In genomic region chr2:147359716-147360115, GRCm38 (mm10) we compare ENCODE assay signal across 23 mouse cellular contexts. TPM values are rescaled to one million over a fixed set of nuclear protein-coding genes. Genes with fewer than 3 reads are reported as not detected.
DNase-seq lines count a peak whose midpoint lies in the region; ATAC-seq lines count a peak whose summit lies in the region.
"Had no signal": no experiment of that assay in that cellular context is flagged by ENCODE, and none has a peak within 500 bp of the region (broad histone marks: within the 10 kb centered on the region; RNA-seq: fewer than 3 reads in every experiment).

No protein-coding gene starts in this region.

- no peak for ATAC-seq in hindbrain, embryonic 11.5 days (ENCODE audit: low FRiP score)
- ATAC-seq in hindbrain, embryonic 12.5 days (ENCODE audit: low FRiP score): no peak
- no peak for ATAC-seq in neural tube, embryonic 15.5 days (ENCODE audit: low FRiP score)
- no peak for ATAC-seq in embryonic facial prominence, embryonic 13.5 days (ENCODE audit: insufficient number of reproducible peaks, insufficient read depth, low FRiP score, low TSS enrichment, low read depth)
- ATAC-seq: forebrain, embryonic 14.5 days; intestine, embryonic 15.5 days had no signal

- no peak overlapping the region for H3K4me3 ChIP-seq in hindbrain, embryonic 11.5 days (ENCODE audit: low read depth, low read length)
- H3K4me3 ChIP-seq in hindbrain, embryonic 12.5 days: no peak overlapping the region
- no peak overlapping the region for H3K4me3 ChIP-seq in neural tube, embryonic 15.5 days (replicated peaks)
- H3K4me3 ChIP-seq in embryonic facial prominence, embryonic 13.5 days: 0 out of 2 replicates have a peak overlapping the region, but pooled peaks have one; percentile 2
- H3K4me3 ChIP-seq: embryonic facial prominence, embryonic 15.5 days; erythroblast, embryonic 14.5 days; forebrain, embryonic 10.5 days; heart, embryonic 12.5 days; hindbrain, embryonic 13.5 days; intestine, embryonic 15.5 days had no signal

- H3K4me2 ChIP-seq in hindbrain, embryonic 11.5 days (replicated peaks; ENCODE audit: low read depth, low read length): no peak overlapping the region
- no peak overlapping the region for H3K4me2 ChIP-seq in hindbrain, embryonic 12.5 days (replicated peaks)
- no peak overlapping the region for H3K4me2 ChIP-seq in neural tube, embryonic 15.5 days
- peak overlapping the region; percentile 53; the same call in 1 of the 2 replicates for H3K4me2 ChIP-seq in embryonic facial prominence, embryonic 13.5 days
- H3K4me2 ChIP-seq: embryonic facial prominence, embryonic 15.5 days; heart, embryonic 12.5 days; hindbrain, embryonic 13.5 days; intestine, embryonic 15.5 days had no signal

- DNase-seq in hindbrain, embryonic 11.5 days (ENCODE audit: low spot score): peak; percentile 39
- peak; percentile 28 for DNase-seq in neural tube, embryonic 10.5 days (ENCODE audit: extremely low spot score, low spot score)
- DNase-seq in left cerebral cortex, adult 9 months (ENCODE audit: low spot score in 2 of 2): no peak
- no peak for DNase-seq in left cerebral cortex, postnatal 25 days (ENCODE audit: low spot score in 2 of 2)
- DNase-seq: adrenal gland, adult 2 months; adrenal gland, postnatal 25 days; cerebellum, adult 18-20 months; cerebellum, adult 9-11 months; cerebellum, postnatal 36 days; gastrocnemius, postnatal 36 days; heart, adult 18-20 months had no signal

- H3K9ac ChIP-seq in hindbrain, embryonic 11.5 days (ENCODE audit: low read depth, low read length): no peak overlapping the region
- H3K9ac ChIP-seq in hindbrain, embryonic 12.5 days: no peak overlapping the region
- H3K9ac ChIP-seq in neural tube, embryonic 15.5 days (replicated peaks): no peak overlapping the region
- H3K9ac ChIP-seq in embryonic facial prominence, embryonic 13.5 days: no peak overlapping the region
- H3K9ac ChIP-seq: embryonic facial prominence, embryonic 15.5 days; heart, embryonic 12.5 days; hindbrain, embryonic 13.5 days; intestine, embryonic 15.5 days had no signal

- no peaks in the 10 kb centered on the region for H3K4me1 ChIP-seq in hindbrain, embryonic 11.5 days (replicated peaks; ENCODE audit: control insufficient read depth, insufficient read depth, low read length)
- no peaks in the 10 kb centered on the region for H3K4me1 ChIP-seq in hindbrain, embryonic 12.5 days
- no peaks in the 10 kb centered on the region for H3K4me1 ChIP-seq in neural tube, embryonic 15.5 days
- H3K4me1 ChIP-seq in embryonic facial prominence, embryonic 13.5 days: peaks cover 13% of the 10 kb centered on the region
- H3K4me1 ChIP-seq: hindbrain, embryonic 13.5 days had no signal

- peaks cover 89% of the 10 kb centered on the region for H3K27me3 ChIP-seq in hindbrain, embryonic 11.5 days (ENCODE audit: control insufficient read depth, insufficient read depth, low read length)
- peaks cover 97% of the 10 kb centered on the region for H3K27me3 ChIP-seq in hindbrain, embryonic 12.5 days
- peaks cover 95% of the 10 kb centered on the region for H3K27me3 ChIP-seq in neural tube, embryonic 15.5 days (replicated peaks)
- H3K27me3 ChIP-seq in embryonic facial prominence, embryonic 13.5 days: peaks cover 94% of the 10 kb centered on the region

- H3K36me3 ChIP-seq in hindbrain, embryonic 11.5 days (ENCODE audit: control insufficient read depth, insufficient read depth, low read length): no peaks in the 10 kb centered on the region
- H3K36me3 ChIP-seq in hindbrain, embryonic 12.5 days: no peaks in the 10 kb centered on the region
- H3K36me3 ChIP-seq in neural tube, embryonic 15.5 days: no peaks in the 10 kb centered on the region
- H3K36me3 ChIP-seq in embryonic facial prominence, embryonic 13.5 days: no peaks in the 10 kb centered on the region
- H3K36me3 ChIP-seq: embryonic facial prominence, embryonic 15.5 days; forebrain, embryonic 10.5 days; heart, embryonic 12.5 days; hindbrain, embryonic 13.5 days; intestine, embryonic 15.5 days had no signal

- 1% methylated on average over 4 of the region's 4 CpGs for WGBS in hindbrain, embryonic 11.5 days
- WGBS in hindbrain, embryonic 12.5 days: under 1% methylated on average over 4 of the region's 4 CpGs
- under 1% methylated on average over 4 of the region's 4 CpGs for WGBS in neural tube, embryonic 15.5 days
- WGBS in embryonic facial prominence, embryonic 13.5 days: 1% methylated on average over 4 of the region's 4 CpGs

- intact Hi-C loops in left cerebral cortex, postnatal 25 days (cut with DNase I): loop anchor here (5.0 kb wide), 2 partner anchors 172 to 668 kb away; no protein-coding TSS in a partner anchor

- H3K9me3 ChIP-seq in hindbrain, embryonic 11.5 days (ENCODE audit: control insufficient read depth, low read length): no peaks in the 10 kb centered on the region
- no peaks in the 10 kb centered on the region for H3K9me3 ChIP-seq in hindbrain, embryonic 12.5 days (replicated peaks)
- H3K9me3 ChIP-seq in neural tube, embryonic 15.5 days (replicated peaks): no peaks in the 10 kb centered on the region
- no peaks in the 10 kb centered on the region for H3K9me3 ChIP-seq in embryonic facial prominence, embryonic 13.5 days
- H3K9me3 ChIP-seq: embryonic facial prominence, embryonic 15.5 days; forebrain, embryonic 10.5 days; heart, embryonic 12.5 days; hindbrain, embryonic 13.5 days; intestine, embryonic 15.5 days had no signal

- H3K27ac ChIP-seq in hindbrain, embryonic 11.5 days (ENCODE audit: low read depth, low read length): no peak overlapping the region
- H3K27ac ChIP-seq in hindbrain, embryonic 12.5 days: no peak overlapping the region
- H3K27ac ChIP-seq in neural tube, embryonic 15.5 days (replicated peaks): no peak overlapping the region
- no peak overlapping the region for H3K27ac ChIP-seq in embryonic facial prominence, embryonic 13.5 days
- H3K27ac ChIP-seq: embryonic facial prominence, embryonic 15.5 days; forebrain, embryonic 10.5 days; hindbrain, embryonic 13.5 days; intestine, embryonic 15.5 days had no signal

RNA-seq across cellular contexts. Expression of gene Pax1, which starts 2.0 kb away (rescaled TPM):
- 1.9 and 2.5 TPM in 2 replicates for polyA plus RNA-seq in hindbrain, embryonic 11.5 days (2014; fragmentation: Nextera tagmentation; extraction: Ambion mirVana)
- polyA plus RNA-seq in hindbrain, embryonic 12.5 days (2016; fragmentation: Nextera tagmentation; extraction: Ambion mirVana): 4.7 and 7.3 TPM in 2 replicates
- 0.74 and 20.4 TPM in 2 replicates for polyA plus RNA-seq in neural tube, embryonic 15.5 days (2015; fragmentation: Nextera tagmentation; extraction: Ambion mirVana)
- polyA plus RNA-seq in embryonic facial prominence, embryonic 13.5 days (2015; fragmentation: Nextera tagmentation; extraction: Ambion mirVana): 13.5 and 17.8 TPM in 2 replicates
- total RNA-seq in left cerebral cortex, postnatal 25 days (2021): not detected
- total RNA-seq: adrenal gland, adult 2 months; adrenal gland, postnatal 25 days; gastrocnemius, adult 8-10 months; heart, adult 18-20 months; heart, postnatal 25 days had no signal
- polyA plus RNA-seq: adrenal gland, adult 2 months; erythroblast, embryonic 14.5 days; forebrain, embryonic 14.5 days; heart, embryonic 12.5 days; intestine, embryonic 15.5 days had no signal

Comparison
In these comparisons a context has a peak if more than half of its experiments do, and no peak if none do; other contexts are left out.
1. DNase-seq: peak in hindbrain, embryonic 11.5 days (single experiment) and neural tube, embryonic 10.5 days (single experiment); none in left cerebral cortex, adult 9 months (0 of 2) and left cerebral cortex, postnatal 25 days (0 of 2).